Mouse (Mus musculus) G1E (cell line): ENCODE results near the gene Krt83.

Experiments used
- CTCF ChIP-seq: IDR thresholded peaks from 2 replicates; pipeline ENCODE4 v1.5.1; 2012; ENCODE audit warnings: low read depth, low read length, inconsistent platforms, mixed read lengths
- GATA1 ChIP-seq: IDR thresholded peaks from 2 replicates; pipeline ENCODE4 v1.6.1; 2012; ENCODE audit warnings: borderline replicate concordance, low read length, inconsistent platforms, mixed read lengths

DNA sequence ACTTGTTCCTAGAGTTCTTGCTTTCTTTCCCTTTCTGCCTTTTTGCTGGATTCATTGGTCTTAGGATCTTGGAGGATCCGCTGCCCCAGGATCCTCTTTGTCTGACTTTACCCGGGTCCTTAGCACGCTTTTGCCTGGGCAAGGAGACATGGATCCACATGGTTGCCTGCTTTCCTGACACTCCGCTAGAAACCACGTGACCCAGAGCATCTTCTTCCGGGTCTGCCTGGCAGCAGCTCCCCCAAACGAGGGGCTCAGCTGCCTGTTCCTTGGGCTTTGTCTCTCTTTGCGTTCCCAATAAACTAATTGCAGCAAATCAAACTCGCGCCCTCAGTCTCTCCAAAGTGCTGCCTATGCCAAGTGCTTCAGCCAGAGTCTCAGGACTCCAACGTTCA lies 11.6 kb downstream of the Krt83 start:
- TF ChIP-seq GATA1 (no peak), CTCF (no peak)
